Mouse (Mus musculus) adipocyte (in vitro differentiated cells): ENCODE data around the gene Med11.
A peak's percentile ranks its signal among the peaks of the same experiment; 100 is the strongest.
"Not testable (repeated sequence)": the region's sequence is repeated elsewhere in the genome, so short reads cannot be mapped to it uniquely, and the experiment has no call there.

Source experiments
- DNase-seq: peaks from one replicate; pipeline ENCODE4 v3.0.0-alpha.2; 2016; ENCODE audit warnings: low spot score

Gene Med11

DNA sequence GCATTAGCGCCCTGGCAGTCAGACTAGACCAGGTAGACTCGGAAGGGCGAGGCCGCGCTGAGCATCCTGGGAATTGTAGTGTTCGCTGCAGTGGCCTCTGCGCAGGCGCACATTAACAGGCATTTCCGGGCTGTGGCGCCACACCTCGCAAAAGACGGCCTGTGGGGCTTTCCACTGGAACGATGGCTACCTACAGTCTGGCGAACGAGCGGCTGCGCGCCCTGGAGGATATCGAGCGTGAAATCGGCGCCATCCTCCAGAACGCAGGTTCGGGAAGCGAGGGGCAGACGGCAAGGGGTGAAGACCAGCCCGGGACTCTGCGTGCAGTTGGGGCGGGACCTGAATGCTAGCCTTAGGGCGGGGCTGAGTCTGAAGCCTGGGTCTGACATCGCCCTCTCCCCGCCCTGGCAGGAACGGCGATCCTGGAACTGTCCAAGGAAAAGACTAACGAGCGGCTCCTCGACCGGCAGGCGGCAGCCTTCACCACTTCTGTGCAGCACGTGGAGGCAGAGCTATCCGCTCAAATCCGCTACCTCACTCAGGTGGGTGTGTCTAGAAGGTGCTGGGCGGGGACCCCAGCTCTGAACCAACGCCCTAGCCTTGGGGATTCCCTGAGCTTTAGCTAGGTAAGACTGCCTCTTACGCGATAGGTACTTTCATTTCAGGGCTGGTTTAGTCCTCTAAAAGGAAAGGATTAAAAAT lies at the start of gene Med11:
TSS of gene Med11 (plus strand) at position 123 of the 702 bp plus-strand sequence.
- peak; percentile 99 for DNase-seq

DNA sequence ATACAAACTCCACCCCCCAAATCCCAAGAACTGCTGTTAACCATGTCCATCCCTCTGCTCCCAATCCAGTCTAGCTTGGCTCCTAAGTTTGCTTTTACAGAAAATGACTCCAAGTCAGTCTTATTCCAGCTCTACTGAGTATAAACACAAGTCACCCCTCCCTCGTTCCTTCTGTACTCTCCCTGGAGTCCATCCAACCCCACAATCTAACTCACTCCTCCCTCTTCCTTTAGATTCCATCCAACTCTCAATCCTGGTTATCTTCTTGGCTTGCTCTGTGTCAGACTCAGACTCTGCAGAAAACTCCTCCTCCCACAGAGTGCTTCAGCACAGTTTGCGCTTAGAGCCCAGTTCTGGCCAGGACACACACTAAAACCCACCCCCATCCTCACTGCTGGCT lies 48.1 kb upstream of the Med11 start:
- DNase-seq, result peak; percentile 50

DNA sequence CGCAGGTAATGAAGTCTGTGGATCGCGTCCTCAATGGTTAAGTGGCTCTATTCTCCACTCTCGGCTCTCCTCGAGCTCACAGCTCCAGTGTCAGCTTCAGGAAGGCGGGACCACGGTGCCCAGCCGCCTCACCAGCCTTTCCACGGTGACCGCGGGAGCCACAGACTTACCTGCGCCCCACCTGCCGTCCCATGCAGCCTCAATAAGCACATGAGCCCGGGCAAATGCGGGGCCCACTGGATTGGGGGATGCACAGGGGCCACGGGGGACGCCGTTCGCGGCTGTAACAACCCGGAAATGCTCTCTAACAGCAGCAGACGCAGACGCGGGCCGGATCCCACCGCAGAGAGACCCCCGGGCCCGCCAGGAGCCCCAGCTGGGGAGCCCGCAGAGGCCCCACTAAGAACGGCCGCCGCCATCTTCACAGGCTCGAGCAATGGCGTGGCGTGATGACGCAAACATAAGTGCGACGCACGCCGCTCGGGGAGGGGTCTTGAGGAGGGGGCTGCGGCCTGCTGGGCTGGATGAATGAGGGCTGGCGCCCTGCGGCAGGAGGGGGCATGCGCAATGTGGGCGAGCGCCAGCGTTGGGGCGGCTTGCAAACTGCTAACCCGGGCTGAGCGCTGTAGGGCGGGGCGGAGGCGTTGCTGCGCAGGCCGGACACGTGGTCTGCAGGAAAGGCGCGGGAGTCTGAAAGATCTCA lies 42.0 kb upstream of the Med11 start, which contains the start of gene Pelp1:
TSS of gene Pelp1 (minus strand) at position 438 of the 703 bp plus-strand sequence.
- peak; percentile 90 for DNase-seq

DNA sequence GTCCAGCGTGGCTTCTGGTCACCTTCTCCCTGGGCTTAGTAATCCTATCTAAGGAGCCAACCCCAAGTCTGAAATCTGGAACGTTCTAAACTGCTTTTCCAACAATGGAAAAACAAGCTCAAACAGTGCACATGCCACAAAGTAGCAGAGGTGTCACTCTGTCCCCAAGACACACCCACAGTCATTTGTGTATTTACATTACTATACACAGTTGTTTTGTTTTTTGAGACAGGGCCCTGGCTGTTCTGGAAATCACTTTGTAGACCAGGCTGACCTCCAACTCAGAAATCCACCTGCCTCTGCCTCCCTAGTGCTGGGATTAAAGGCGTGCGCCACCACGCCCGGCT lies 41.4 kb upstream of the Med11 start:
- no peak for DNase-seq

DNA sequence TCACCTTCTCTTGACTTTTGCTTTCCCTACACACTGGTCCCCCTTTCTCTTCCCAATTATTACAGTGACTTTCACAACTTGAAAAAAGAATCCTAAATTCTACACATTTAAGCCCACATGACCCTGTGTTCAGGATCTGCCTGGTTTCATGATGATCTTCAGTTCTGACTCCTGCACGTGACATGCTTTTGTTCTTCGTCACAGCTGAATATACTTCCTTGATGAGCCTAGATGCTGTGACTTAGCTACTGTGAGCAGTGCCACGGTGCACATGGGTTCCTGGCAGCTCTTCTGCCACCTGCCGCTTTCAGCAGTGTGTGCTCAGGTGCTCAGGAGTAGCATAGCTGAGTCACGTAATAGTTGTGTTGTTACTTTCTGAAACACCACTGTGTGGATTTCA lies 39.1 kb upstream of the Med11 start:
- no peak for DNase-seq

DNA sequence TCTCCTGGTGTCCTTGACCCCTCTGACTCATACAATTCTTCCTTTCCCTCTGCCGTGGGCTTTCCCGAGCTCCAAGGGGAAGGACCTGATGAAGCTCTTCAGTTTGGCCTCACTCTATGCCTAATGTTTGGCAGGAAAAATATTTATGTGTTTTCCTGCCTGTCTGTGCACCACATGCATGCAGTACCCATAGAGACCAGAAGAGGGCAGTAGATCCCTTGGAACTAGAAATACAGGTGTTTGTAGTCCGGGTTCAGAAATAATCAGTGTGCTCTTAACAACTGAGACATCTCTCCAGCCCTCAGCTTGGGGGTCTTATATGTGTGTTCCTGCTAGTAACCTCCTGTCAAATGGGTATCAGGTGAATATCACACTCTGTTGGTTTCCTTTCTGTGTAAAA lies 37.8 kb upstream of the Med11 start:
- DNase-seq, result peak; percentile 72

DNA sequence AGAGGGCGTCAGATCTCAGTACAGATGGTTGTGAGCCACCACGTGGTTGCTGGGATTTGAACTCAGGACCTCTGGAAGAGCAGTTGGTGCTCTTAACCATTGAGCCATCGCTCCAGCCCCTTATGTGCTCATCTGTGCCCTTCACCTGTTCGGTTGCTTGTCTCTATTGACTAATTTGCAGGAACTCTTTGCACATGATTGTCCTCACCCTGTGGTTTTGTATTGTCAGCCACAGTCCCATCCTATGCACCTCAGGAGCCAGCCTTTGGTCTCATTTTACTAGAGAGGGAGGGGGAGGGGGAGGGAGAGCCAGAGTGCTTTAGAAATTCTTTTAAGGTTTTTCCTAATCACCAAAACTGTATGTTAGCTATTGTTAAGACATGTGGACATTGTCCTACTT lies 33.5 kb upstream of the Med11 start:
- DNase-seq, result no peak

DNA sequence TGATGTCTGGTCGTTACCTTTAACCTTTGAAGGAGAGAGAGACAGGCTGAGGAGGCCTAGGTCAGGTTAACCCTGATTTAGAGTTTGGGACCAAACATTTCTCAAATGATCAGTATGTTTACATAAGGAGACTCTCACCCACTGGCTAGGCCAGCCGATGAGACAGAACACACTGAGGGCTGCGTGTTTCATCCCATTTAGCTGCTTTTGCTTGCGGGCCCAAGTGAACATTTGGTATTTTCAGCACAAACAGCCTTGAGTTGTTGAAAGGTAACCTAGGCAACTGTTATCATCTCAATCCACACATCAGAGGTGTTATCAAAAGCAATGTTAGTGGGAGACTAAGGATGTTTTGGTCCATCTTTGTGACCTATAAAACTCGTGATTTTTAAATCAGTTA lies 32.2 kb upstream of the Med11 start:
- no peak for DNase-seq

DNA sequence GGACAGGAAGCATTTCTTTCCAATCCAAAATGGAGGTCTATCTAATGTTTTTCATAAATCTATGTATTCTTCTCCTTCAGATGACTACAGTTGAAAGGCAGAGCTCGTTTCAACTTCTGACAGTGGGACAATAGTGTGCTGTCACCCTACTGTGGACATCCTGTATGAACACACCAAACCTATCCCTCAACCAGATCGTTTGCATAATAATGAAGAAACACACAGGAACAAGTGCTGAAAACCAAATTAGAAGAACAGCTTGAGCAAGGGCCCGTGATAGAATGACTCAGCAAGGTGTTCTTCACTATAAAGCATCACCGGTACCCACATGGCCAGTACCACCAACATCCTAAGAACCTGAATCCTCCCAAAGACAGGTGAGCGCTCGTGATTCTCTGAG lies 25.1 kb upstream of the Med11 start:
- DNase-seq, result not testable (repeated sequence)

DNA sequence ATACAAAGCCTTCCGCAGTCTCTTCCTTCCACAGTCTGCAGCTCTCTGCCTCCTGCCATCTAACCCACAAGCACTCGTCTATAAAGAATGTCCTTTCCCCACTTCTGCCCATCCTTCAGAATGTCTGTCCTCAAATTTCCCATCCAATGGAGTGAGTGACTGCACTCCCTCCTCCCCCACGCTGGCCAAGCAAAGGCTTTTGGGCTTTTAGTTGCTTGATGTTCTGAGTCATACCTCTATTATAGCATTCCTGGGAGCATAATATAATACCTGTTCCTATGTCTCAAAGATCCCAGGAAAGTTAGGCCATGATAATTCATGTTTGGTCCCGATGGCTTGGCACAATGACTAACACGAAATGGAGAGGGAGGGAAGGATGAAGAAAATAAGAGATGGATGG lies 20.1 kb upstream of the Med11 start:
- no peak for DNase-seq

DNA sequence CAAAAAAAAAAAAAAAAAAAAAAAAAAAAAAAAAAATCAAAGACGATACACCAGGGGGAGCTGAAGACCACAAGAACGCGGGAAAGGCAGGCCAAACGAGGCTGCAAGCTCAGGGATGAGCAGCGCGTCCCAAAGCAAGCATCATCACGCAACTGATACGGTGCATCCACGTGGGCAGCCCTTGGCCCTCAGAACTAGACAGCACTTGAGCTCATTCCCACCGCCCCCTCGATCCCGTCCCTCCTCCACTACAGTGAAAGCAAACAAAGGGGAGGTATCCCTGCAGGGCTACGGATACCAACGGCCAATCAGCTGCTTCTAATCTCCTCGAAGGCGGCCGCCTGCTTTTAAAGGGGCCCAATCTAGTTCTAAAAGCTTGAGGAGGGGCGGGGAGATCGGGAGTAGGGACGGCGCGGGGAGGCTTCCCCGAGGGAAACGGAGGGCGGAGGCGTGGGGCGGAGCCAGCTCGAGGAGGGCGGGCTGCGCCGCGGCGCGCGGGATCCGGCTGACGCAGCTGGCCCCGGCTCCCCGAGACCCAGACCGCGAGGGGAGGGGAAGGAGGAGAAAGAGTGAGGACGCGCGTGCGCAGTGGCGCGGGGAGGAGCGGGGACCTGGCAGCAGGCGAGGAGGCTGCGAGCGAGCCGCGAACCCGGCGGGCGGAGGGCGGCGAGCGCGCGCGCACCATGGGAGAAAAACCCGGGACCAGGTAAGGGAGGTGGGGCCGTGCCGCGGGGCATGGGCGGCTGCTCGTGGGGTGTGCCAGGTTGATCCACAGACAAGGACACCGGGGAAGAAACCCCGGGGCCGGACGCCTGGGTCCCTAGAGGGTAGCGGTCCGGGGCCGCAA lies 19.4 kb upstream of the Med11 start, which contains the start of gene Arrb2:
TSS of gene Arrb2 (plus strand) at position 588 of the 847 bp plus-strand sequence.
- DNase-seq, result peak; percentile 93

DNA sequence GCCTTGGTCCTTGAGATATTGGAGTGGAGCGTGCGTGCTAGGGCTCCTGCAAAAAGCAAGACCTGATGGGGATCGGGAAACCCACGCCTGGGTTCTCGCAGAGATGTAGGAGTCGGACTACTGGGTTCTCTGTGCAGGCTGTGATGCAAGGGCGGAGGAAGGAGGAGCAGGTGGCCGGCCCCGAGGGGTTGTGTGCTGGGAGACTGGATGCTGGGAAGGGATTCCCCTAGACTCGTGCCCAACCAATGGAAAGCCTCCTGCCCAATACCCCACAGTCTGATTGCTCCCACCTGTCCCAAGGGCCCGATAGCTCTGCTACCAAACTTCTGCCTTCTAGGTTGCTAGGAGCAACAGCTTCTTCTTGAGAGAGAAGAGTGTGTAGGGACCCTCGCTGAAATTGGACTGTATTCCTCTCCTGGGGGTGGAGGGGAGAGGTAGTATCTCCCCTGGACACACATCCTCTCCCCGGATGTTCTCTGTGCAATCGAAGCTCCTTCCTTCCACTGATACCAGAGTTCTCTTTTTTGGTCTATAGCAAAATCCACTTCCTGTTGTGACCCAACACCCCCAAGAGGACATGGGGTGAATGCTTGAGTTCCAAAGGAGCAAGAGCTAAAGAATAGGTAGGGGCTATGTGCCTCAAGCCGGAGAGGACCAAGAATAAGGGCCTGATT lies 18.7 kb upstream of the Med11 start:
- DNase-seq, result no peak

DNA sequence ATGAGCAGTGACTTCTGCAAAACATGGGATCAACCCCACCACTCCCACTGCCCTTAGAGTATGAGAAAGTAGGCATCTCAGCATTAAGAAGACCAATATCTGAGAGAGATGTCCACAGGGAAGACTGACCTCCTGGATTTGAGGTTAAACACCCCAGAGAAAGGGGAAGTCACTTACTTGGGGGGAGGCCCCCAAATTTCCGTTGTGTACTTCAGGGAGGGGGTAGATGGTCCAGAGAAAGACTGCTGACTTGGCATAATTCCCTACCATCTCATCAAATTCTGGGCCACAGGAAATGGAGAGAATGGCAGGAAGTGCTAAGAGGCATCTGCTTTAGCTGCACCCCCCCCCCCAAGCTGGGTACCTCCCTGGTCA lies 18.2 kb upstream of the Med11 start:
- DNase-seq, result no peak

DNA sequence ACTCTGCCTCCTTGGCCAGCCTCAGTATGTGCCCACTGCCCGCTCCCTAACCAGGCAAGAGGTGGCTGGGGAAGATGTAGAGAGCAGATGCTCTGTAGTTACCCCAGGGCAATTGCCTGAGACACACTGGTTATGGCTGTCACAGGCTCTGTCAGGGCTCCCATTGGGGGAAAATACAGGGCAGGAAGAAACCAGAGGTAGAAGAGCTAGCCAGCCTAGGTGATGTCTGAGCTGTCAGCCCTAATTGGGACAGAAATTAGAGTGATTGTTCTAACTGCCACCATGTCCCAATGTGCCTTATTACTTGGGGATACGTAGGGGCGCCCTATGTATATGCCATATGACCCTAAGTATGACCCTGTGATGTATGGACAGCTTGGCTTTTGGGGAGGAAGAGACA lies 17.8 kb upstream of the Med11 start:
- no peak for DNase-seq

DNA sequence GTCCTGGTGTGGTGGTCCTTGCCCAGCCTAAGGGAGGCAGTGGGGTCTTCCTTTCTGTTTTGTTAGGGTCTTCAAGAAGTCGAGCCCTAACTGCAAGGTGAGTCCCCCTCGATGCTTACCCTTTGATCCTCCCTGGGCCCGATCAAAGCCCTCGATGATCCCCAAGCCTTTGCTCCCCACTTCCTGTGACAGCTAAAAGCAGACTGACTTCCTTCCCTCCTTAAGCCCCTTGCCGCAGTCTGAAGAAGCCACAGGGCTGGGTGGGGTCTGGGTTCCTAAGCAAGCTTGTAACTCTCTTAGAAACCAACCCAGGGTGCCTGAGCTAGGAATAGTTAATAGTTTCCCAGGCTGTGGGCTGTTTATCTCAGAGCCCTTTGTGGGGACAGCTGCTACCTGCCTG lies 16.2 kb upstream of the Med11 start:
- DNase-seq, result no peak

DNA sequence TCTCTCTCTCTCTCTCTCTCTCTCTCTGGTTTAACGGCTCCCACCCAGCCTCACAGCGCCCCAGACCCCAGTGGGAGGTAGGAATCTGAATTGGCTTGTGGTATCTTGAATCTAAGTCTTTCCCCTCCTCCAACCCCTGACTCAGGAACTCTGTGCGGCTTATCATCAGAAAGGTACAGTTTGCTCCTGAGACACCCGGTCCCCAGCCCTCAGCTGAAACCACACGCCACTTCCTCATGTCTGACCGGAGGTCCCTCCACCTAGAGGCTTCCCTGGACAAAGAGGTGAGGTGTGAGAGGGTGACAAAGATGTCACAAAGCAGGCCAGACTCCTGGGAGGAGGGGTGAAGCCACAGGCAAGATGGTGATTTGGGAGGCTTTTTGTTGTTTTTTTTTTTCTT lies 14.3 kb upstream of the Med11 start:
- DNase-seq, result no peak

DNA sequence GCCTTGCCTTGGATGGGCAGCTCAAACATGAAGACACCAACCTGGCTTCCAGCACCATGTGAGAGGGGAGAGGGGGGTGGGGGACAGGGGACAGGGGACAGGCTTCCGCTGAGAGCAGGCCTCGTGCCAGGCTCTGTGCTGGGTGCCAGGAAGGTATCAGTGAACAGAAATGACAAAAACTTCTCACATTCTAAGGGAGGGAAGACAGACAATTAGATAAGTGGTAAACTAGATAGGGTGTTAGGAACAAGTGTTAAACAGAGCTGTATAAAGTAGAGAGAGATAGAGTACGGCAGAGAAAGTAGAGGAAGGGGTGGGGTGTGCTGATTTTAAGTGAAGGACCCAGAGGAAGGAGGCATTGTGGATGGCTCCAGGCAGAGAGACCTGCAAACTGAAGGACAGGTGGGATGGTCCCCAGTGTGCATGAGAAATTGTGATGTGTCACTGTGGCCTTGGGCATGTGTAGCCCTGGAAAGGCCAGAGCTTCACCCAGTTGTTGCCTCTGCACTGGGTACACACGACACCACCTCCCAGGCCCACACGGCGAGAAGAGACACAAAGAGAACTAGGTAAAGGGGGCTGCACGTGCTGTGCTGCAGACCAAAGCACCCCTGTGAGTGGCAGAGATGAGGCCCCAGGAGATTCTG lies 12.9 kb upstream of the Med11 start:
- no peak for DNase-seq

DNA sequence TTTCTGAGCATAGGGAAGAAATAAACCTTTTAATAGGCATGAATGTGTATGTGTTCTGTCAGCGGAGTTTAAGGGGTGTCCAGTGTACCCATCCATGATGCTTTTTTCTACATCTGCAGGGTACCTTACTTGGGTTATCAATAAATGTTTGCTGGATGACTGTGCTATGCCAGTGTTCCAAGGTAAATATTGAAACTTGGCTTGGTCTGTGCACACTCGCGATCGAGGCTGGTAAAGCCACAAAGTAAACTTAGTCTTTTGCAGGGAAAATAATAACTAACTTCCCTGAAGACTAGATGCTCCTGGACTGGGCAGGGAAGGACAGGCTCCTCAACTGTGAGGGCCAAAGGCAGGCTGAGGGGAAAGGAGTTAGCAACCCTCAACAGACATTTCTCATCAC lies 11.1 kb upstream of the Med11 start:
- DNase-seq, result no peak

DNA sequence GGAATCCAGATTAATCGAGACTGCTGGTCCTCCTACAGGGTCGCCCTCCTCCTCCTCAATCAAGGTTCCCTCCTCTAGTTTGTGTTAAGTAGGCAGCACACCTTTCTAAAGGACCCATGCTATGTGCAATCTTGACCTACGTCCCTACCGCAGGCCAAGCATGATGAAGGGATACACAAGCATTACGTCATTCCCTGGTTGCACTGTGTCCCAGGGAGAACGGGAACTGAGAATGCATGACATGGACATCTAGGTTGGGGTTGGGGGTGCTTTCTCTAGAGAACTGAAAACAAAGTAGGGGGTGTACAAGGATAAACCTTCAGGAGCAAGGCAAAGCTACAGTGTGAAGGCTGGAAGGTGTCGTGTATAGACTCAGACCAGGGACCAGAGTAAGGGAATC lies 9.8 kb upstream of the Med11 start:
- no peak for DNase-seq

DNA sequence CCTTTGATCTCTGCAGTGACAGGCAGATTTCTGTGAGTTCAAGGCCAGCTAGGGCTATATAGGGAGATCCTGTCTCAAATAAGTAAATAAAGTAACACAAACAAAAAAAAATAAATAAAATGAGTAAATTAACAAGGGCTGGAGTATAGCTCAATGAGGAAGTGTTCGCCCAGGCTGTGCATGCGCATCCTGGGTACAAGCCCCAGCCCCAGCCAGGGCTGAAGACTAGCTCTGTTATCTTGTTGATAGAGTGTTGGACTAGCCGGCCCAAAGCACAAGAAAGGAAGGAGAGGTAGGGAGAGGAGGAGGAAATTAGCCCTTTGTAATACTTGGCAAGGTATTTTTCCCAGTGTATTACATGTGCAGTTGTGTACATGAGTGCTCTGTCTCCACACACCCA lies 7.8 kb upstream of the Med11 start:
- no peak for DNase-seq

DNA sequence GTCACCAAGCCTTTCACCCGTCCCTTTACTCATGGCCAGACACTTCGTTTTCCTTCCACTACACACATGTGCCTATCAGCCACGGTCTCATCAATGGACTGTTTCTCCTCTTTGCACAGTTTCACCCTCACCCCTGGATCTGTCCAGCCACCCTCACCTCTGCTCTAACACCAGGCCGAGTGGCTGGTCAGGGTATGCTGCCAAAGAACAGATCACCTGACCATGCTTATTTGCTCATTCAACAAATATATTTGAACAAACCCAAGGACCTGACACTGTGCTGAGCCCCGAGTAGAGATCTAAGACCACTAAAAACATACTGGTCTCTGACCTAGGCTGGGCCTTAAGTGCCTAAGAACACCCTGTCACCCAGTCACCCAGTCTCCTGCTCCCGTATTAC lies 7.1 kb upstream of the Med11 start:
- DNase-seq, result peak; percentile 40

DNA sequence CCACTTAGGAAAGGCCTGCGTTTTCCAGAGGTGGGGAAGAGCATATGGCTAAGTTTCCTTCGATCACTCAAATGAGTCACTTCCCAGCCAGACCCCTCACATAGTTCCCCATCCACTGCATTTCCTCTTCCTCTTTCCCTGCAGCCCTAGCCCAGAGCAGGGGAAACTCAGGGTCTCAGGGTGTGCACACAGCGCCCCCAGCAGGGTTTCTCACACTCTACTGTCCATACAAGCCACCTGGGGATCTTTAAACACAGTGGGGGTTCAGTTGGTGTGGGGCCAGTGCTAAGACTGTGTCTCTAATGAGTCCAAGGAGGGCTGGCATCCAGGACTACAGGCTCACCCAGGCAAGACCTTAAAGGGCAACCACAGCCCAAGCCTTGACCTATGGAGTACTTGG lies 5.0 kb upstream of the Med11 start:
- peak; percentile 52 for DNase-seq
